Mouse (Mus musculus): Measurements from ENCODE around the gene Cpne7. TPM values are rescaled to one million over a fixed set of nuclear protein-coding genes. Genes with fewer than 3 reads are reported as not detected.

Cpne7 gene
- polyA plus RNA-seq, 1 experiment from 2014 or later = 2.1 TPM

DNA sequence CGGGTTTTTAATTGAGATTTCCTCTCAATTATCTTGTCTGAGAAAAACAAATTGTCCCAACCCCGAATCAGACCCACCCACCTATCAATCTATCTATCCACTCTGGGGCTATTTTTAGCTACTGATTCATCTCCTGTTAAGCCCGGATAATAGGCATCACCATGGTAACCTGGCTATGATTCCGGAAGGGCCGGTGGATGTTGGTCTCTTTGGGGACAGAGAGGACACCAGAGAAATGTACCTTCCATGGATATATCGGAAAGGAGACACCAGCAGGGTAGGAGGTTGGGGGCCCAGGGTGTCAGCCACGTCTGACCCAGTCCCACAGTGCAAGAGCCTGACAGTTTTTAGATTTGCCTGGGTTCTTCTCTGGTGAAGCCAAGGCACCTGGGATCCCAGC lies 18.2 kb downstream of the Cpne7 start:
- no peak overlapping the region for H3K9ac ChIP-seq (replicated peaks; ENCODE audit: low read length)
- ATAC-seq (ENCODE audit: low FRiP score, low TSS enrichment) = no peak
- H3K9me3 ChIP-seq (ENCODE audit: low read length) = peaks cover 3% of the 10 kb centered on the region; the same call in 1 of the 2 replicates
- no peaks in the 10 kb centered on the region for H3K36me3 ChIP-seq (ENCODE audit: insufficient read depth, low read length)
- 40% methylated on average over 7 of the region's 7 CpGs for WGBS
- H3K27ac ChIP-seq (ENCODE audit: low read length) = no peak overlapping the region; the same call in 1 of the 2 replicates
- H3K4me3 ChIP-seq (ENCODE audit: low read length) = no peak overlapping the region
- H3K4me2 ChIP-seq (replicated peaks; ENCODE audit: low read depth, low read length) = no peak overlapping the region
- H3K27me3 ChIP-seq (ENCODE audit: insufficient read depth, low read length) = no peaks in the 10 kb centered on the region
- H3K4me1 ChIP-seq (ENCODE audit: insufficient read depth, low read length) = peaks cover 20% of the 10 kb centered on the region

DNA sequence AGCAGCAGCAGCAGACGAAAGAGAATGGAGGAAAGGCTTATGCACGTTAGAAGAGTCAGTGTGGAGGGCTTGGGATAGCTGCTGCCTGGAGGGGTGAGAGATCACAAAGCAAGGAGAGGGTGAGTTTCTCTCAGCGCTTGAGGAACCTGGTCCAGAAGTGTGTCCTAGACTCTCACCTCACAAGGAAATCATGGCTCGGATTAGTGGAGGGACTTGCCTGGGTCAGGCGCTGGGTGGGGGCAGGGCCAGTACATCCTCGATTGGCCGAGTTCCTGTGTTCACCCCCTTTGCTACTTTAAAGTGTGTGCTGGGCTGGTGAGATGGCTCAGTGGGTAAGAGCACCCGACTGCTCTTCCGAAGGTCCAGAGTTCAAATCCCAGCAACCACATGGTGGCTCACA lies 18.6 kb downstream of the Cpne7 start:
- H3K4me1 ChIP-seq (ENCODE audit: insufficient read depth, low read length) = peaks cover 20% of the 10 kb centered on the region
- no peaks in the 10 kb centered on the region for H3K27me3 ChIP-seq (ENCODE audit: insufficient read depth, low read length)
- H3K9ac ChIP-seq (replicated peaks; ENCODE audit: low read length) = no peak overlapping the region
- ATAC-seq (ENCODE audit: low FRiP score, low TSS enrichment) = no peak
- H3K27ac ChIP-seq (ENCODE audit: low read length) = no peak overlapping the region; the same call in 1 of the 2 replicates
- no peaks in the 10 kb centered on the region for H3K36me3 ChIP-seq (ENCODE audit: insufficient read depth, low read length)
- H3K9me3 ChIP-seq (ENCODE audit: low read length) = peaks cover 3% of the 10 kb centered on the region; the same call in 1 of the 2 replicates
- H3K4me3 ChIP-seq (ENCODE audit: low read length) = no peak overlapping the region
- H3K4me2 ChIP-seq (replicated peaks; ENCODE audit: low read depth, low read length) = no peak overlapping the region
- WGBS = 52% methylated on average over 9 of the region's 9 CpGs

DNA sequence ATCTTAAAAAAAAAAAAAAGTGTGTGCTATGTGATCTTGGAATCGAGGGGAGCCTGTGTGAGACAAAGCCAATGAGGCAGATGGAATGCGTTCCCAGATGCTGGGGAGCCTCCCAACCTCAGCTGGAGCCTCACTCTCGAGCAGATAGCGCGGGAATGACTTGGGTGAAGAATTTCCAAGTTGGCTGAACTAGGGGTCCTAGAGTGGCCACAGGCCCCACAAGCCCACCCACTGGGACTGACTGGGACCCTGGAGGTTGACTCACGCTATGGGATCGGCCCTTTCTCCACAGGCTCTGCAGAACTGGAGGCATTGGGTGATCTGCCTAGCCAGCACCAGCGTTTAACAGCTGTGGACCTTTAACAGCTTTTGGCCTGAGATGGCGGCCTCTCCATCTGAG lies 19.1 kb downstream of the Cpne7 start:
- Histone ChIP-seq H3K9me3 (ENCODE audit: low read length) (peaks cover 3% of the 10 kb centered on the region; the same call in 1 of the 2 replicates), H3K9ac (replicated peaks; ENCODE audit: low read length) (no peak overlapping the region), H3K27ac (ENCODE audit: low read length) (no peak overlapping the region), H3K4me2 (replicated peaks; ENCODE audit: low read depth, low read length) (no peak overlapping the region), H3K4me3 (ENCODE audit: low read length) (no peak overlapping the region), H3K36me3 (ENCODE audit: insufficient read depth, low read length) (no peaks in the 10 kb centered on the region), H3K27me3 (ENCODE audit: insufficient read depth, low read length) (no peaks in the 10 kb centered on the region), H3K4me1 (ENCODE audit: insufficient read depth, low read length) (peaks cover 20% of the 10 kb centered on the region)
- WGBS = 73% methylated on average over 9 of the region's 9 CpGs
- ATAC-seq (ENCODE audit: low FRiP score, low TSS enrichment) = no peak

- WGBS = 0% methylated on average over 2 of the region's 2 CpGs
- Histone ChIP-seq H3K9ac (replicated peaks; ENCODE audit: low read length) (peak overlapping the region; percentile 48), H3K4me2 (replicated peaks; ENCODE audit: low read depth, low read length) (no peak overlapping the region), H3K27ac (ENCODE audit: low read length) (peak overlapping the region; percentile 73), H3K4me3 (ENCODE audit: low read length) (no peak overlapping the region), H3K36me3 (ENCODE audit: insufficient read depth, low read length) (no peaks in the 10 kb centered on the region), H3K4me1 (ENCODE audit: insufficient read depth, low read length) (peaks cover 25% of the 10 kb centered on the region), H3K9me3 (ENCODE audit: low read length) (peaks cover 3% of the 10 kb centered on the region; the same call in 1 of the 2 replicates), H3K27me3 (ENCODE audit: insufficient read depth, low read length) (no peaks in the 10 kb centered on the region)
- ATAC-seq (ENCODE audit: low FRiP score, low TSS enrichment) = peak; percentile 91
Observed at GRCm38 (mm10) chr8:123137645-123138077, 20.5 kb downstream of the Cpne7 start.

DNA sequence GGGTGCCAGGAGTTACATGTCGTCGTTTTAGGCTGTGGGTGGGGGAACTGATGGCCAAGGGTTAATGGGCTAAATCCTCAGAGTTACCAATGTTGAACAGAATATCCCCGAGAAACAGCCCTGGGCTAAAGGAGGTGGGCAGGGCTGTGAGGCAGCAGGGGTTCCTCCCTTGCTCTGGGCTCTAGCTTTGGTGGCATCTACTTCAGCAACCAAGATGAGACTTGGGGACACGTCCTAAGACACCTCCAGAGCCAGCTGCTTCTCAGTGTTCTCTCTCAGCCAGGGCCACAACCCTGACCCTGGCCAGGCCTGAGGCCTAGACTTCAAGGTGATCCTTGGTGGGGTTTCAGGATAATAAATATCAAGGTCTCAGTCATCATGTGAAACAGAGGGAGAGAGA lies 21.6 kb downstream of the Cpne7 start:
- no peak overlapping the region for H3K27ac ChIP-seq (ENCODE audit: low read length)
- no peak overlapping the region for H3K9ac ChIP-seq (replicated peaks; ENCODE audit: low read length)
- no peak for ATAC-seq (ENCODE audit: low FRiP score, low TSS enrichment)
- no peak overlapping the region for H3K4me2 ChIP-seq (replicated peaks; ENCODE audit: low read depth, low read length)
- H3K27me3 ChIP-seq (ENCODE audit: insufficient read depth, low read length) = no peaks in the 10 kb centered on the region
- H3K4me1 ChIP-seq (ENCODE audit: insufficient read depth, low read length) = peaks cover 25% of the 10 kb centered on the region
- no peaks in the 10 kb centered on the region for H3K9me3 ChIP-seq (ENCODE audit: low read length)
- H3K36me3 ChIP-seq (ENCODE audit: insufficient read depth, low read length) = no peaks in the 10 kb centered on the region
- WGBS = 33% methylated on average over 4 of the region's 4 CpGs
- H3K4me3 ChIP-seq (ENCODE audit: low read length) = no peak overlapping the region

DNA sequence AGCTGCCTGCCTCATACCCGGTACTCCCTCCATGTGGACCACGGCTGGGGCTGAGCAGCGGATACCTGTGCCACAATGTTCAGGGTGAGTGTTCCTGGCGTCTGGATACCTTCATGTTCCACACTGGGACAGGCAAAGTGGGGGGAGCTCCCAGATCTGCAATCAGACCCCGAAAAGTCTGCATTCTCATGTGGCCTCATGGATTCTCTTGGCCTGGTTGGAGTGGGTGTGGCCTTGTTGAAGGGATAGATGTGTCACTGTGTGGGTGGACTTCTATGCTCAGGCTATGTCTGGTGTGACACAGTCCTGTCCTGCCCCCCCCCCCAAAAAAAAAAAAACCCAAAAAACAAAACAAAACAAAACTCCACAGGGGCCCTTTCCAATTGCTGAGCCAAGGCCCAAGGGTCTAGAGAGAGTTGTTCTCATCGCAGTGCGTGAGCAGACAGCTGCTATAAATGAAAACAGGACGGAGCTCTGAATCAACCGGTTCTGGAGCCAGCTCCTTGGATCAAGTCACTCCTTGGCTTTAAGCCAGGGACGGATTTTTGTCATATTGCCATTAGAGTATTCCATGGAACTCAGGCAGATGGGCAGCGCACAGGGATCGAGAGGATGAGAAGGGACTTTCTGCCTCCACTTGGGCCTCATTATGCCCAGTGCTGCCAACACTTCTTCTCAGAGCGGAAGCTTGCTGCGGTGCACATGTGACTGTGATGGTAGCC lies 24.7 kb downstream of the Cpne7 start:
- Histone ChIP-seq H3K4me3 (ENCODE audit: low read length) (no peak overlapping the region), H3K27ac (ENCODE audit: low read length) (peak overlapping the region; percentile 36), H3K27me3 (ENCODE audit: insufficient read depth, low read length) (no peaks in the 10 kb centered on the region), H3K9me3 (ENCODE audit: low read length) (no peaks in the 10 kb centered on the region), H3K4me2 (replicated peaks; ENCODE audit: low read depth, low read length) (no peak overlapping the region), H3K36me3 (ENCODE audit: insufficient read depth, low read length) (no peaks in the 10 kb centered on the region), H3K9ac (replicated peaks; ENCODE audit: low read length) (no peak overlapping the region), H3K4me1 (ENCODE audit: insufficient read depth, low read length) (peaks cover 20% of the 10 kb centered on the region)
- ATAC-seq (ENCODE audit: low FRiP score, low TSS enrichment) = peak; percentile 35; the same call in 1 of the 2 replicates
- WGBS = 70% methylated on average over 14 of the region's 14 CpGs

GRCm38 (mm10) chr8:123145279-123145678 lies 28.1 kb downstream of the Cpne7 start:
- Histone ChIP-seq H3K27ac (ENCODE audit: low read length) (no peak overlapping the region), H3K9me3 (ENCODE audit: low read length) (no peaks in the 10 kb centered on the region), H3K36me3 (ENCODE audit: insufficient read depth, low read length) (no peaks in the 10 kb centered on the region), H3K27me3 (ENCODE audit: insufficient read depth, low read length) (no peaks in the 10 kb centered on the region), H3K9ac (replicated peaks; ENCODE audit: low read length) (no peak overlapping the region), H3K4me1 (ENCODE audit: insufficient read depth, low read length) (peaks cover 5% of the 10 kb centered on the region; the same call in 1 of the 2 replicates), H3K4me3 (ENCODE audit: low read length) (no peak overlapping the region), H3K4me2 (replicated peaks; ENCODE audit: low read depth, low read length) (no peak overlapping the region)
- whole genome bisulfite sequencing = 62% methylated on average over 6 of the region's 6 CpGs
- ATAC-seq (ENCODE audit: low FRiP score, low TSS enrichment) = no peak

DNA sequence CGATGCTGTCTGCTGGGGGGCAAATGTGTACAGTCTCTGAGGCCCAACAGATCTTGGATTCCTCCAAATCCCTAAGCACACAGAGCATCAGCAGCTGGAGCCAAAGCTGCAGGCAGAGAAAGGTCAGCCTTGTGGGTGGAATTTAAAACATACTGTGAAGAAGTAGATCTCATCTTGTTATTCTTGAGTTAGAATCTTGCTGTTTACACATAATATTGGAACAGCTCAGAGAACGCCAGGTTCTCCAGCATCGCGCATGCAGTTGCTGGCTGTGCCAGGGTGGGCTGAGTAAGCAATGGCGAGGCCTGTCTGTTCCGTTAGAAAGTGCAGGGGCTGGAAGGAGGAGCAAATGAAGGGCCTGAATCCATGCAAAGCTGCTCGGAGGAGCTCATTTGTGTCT lies 29.2 kb downstream of the Cpne7 start:
- H3K4me3 ChIP-seq (ENCODE audit: low read length) = no peak overlapping the region
- H3K4me1 ChIP-seq (ENCODE audit: insufficient read depth, low read length) = peaks cover 10% of the 10 kb centered on the region; the same call in 1 of the 2 replicates
- WGBS = 77% methylated on average over 7 of the region's 7 CpGs
- H3K9ac ChIP-seq (replicated peaks; ENCODE audit: low read length) = no peak overlapping the region
- no peaks in the 10 kb centered on the region for H3K9me3 ChIP-seq (ENCODE audit: low read length)
- no peaks in the 10 kb centered on the region for H3K27me3 ChIP-seq (ENCODE audit: insufficient read depth, low read length)
- H3K27ac ChIP-seq (ENCODE audit: low read length) = peak overlapping the region; percentile 26; the same call in 1 of the 2 replicates
- no peak for ATAC-seq (ENCODE audit: low FRiP score, low TSS enrichment)
- no peaks in the 10 kb centered on the region for H3K36me3 ChIP-seq (ENCODE audit: insufficient read depth, low read length)
- no peak overlapping the region for H3K4me2 ChIP-seq (replicated peaks; ENCODE audit: low read depth, low read length)

- H3K4me2 ChIP-seq (replicated peaks; ENCODE audit: low read depth, low read length) = no peak overlapping the region
- peak overlapping the region; percentile 71 for H3K27ac ChIP-seq (ENCODE audit: low read length)
- no peak overlapping the region for H3K4me3 ChIP-seq (ENCODE audit: low read length)
- H3K9me3 ChIP-seq (ENCODE audit: low read length) = no peaks in the 10 kb centered on the region
- 28% methylated on average over 9 of the region's 9 CpGs for WGBS
- H3K4me1 ChIP-seq (ENCODE audit: insufficient read depth, low read length) = peaks cover 5% of the 10 kb centered on the region; the same call in 1 of the 2 replicates
- no peaks in the 10 kb centered on the region for H3K27me3 ChIP-seq (ENCODE audit: insufficient read depth, low read length)
- H3K9ac ChIP-seq (replicated peaks; ENCODE audit: low read length) = no peak overlapping the region
- no peaks in the 10 kb centered on the region for H3K36me3 ChIP-seq (ENCODE audit: insufficient read depth, low read length)
- peak; percentile 74 for ATAC-seq (ENCODE audit: low FRiP score, low TSS enrichment)
Observed at GRCm38 (mm10) chr8:123150737-123151171, 33.6 kb downstream of the Cpne7 start.

- ATAC-seq (ENCODE audit: low FRiP score, low TSS enrichment) = no peak
- H3K27ac ChIP-seq (ENCODE audit: low read length) = no peak overlapping the region
- H3K36me3 ChIP-seq (ENCODE audit: insufficient read depth, low read length) = no peaks in the 10 kb centered on the region
- H3K9me3 ChIP-seq (ENCODE audit: low read length) = no peaks in the 10 kb centered on the region
- H3K4me1 ChIP-seq (ENCODE audit: insufficient read depth, low read length) = peaks cover 9% of the 10 kb centered on the region; the same call in 1 of the 2 replicates
- no peak overlapping the region for H3K4me2 ChIP-seq (replicated peaks; ENCODE audit: low read depth, low read length)
- no peak overlapping the region for H3K4me3 ChIP-seq (ENCODE audit: low read length)
- 63% methylated on average over 5 of the region's 5 CpGs for WGBS
- H3K27me3 ChIP-seq (ENCODE audit: insufficient read depth, low read length) = no peaks in the 10 kb centered on the region
- H3K9ac ChIP-seq (replicated peaks; ENCODE audit: low read length) = no peak overlapping the region
Observed at GRCm38 (mm10) chr8:123155177-123155576, 38.0 kb downstream of the Cpne7 start.
